Comparison of ENCODE assay signal across 8 mouse cellular contexts in genomic region chr6:140856468-140857117, GRCm38 (mm10).
DNase-seq lines count a peak whose midpoint lies in the region; ATAC-seq lines count a peak whose summit lies in the region.

No protein-coding gene starts in this region.

- no peaks in the 10 kb centered on the region for H3K9me3 ChIP-seq in liver, embryonic 11.5 days (ENCODE audit: control insufficient read depth, low read length)
- H3K9me3 ChIP-seq in embryonic facial prominence, embryonic 11.5 days (replicated peaks; ENCODE audit: control insufficient read depth, low read length) = no peaks in the 10 kb centered on the region
- H3K9me3 ChIP-seq in intestine, embryonic 16.5 days (ENCODE audit: control insufficient read depth, low read length) = no peaks in the 10 kb centered on the region
- H3K9me3 ChIP-seq in neural tube, embryonic 11.5 days (ENCODE audit: control insufficient read depth, low read length) = no peaks in the 10 kb centered on the region

- H3K4me1 ChIP-seq in liver, embryonic 11.5 days (replicated peaks; ENCODE audit: control insufficient read depth, insufficient read depth, low read length) = no peaks in the 10 kb centered on the region
- no peaks in the 10 kb centered on the region; the same call in 1 of the 2 replicates for H3K4me1 ChIP-seq in embryonic facial prominence, embryonic 11.5 days (ENCODE audit: control insufficient read depth, insufficient read depth, low read length)
- H3K4me1 ChIP-seq in intestine, embryonic 16.5 days (ENCODE audit: control insufficient read depth, insufficient read depth, low read length) = peaks cover 8% of the 10 kb centered on the region
- H3K4me1 ChIP-seq in neural tube, embryonic 11.5 days (ENCODE audit: control insufficient read depth, insufficient read depth, low read length) = no peaks in the 10 kb centered on the region

- no peak for DNase-seq in liver, embryonic 11.5 days (ENCODE audit: low spot score)
- DNase-seq in liver = no peak
- DNase-seq in embryonic facial prominence, embryonic 11.5 days (ENCODE audit: low spot score) = peak; percentile 84
- DNase-seq in neural tube, embryonic 11.5 days (ENCODE audit: low spot score) = peak; percentile 40
- DNase-seq in thymus, postnatal 10 days (ENCODE audit: low spot score in 2 of 2) = no peak
- DNase-seq in right cerebral cortex, postnatal 14 days = no peak
- DNase-seq in ovary, adult 18-20 months (ENCODE audit: low spot score) = no peak

- no peak overlapping the region for H3K9ac ChIP-seq in liver, embryonic 11.5 days (ENCODE audit: low read depth, low read length)
- no peak overlapping the region; the same call in 1 of the 2 replicates for H3K9ac ChIP-seq in embryonic facial prominence, embryonic 11.5 days (replicated peaks; ENCODE audit: low read length)
- peak overlapping the region; percentile 41; the same call in 1 of the 2 replicates for H3K9ac ChIP-seq in intestine, embryonic 16.5 days (ENCODE audit: low read depth, low read length)
- peak overlapping the region; percentile 39 for H3K9ac ChIP-seq in neural tube, embryonic 11.5 days (ENCODE audit: low read length)

- ATAC-seq in liver, embryonic 11.5 days (replicated peaks; ENCODE audit: low FRiP score) = no peak
- ATAC-seq in embryonic facial prominence, embryonic 11.5 days (replicated peaks; ENCODE audit: insufficient number of reproducible peaks, low FRiP score, low TSS enrichment, low read depth) = peak; percentile 85
- peak; percentile 70 for ATAC-seq in intestine, embryonic 16.5 days
- ATAC-seq in neural tube, embryonic 11.5 days (ENCODE audit: insufficient read depth, low FRiP score, low TSS enrichment) = 0 out of 2 replicates have a peak, but pooled peaks have one; percentile 43

- H3K4me3 ChIP-seq in liver, embryonic 11.5 days (ENCODE audit: low read depth, low read length) = no peak overlapping the region
- peak overlapping the region; percentile 5 for H3K4me3 ChIP-seq in embryonic facial prominence, embryonic 11.5 days (ENCODE audit: low read depth, low read length)
- H3K4me3 ChIP-seq in intestine, embryonic 16.5 days (ENCODE audit: low read length) = peak overlapping the region; percentile 35
- H3K4me3 ChIP-seq in neural tube, embryonic 11.5 days (ENCODE audit: low read depth, low read length) = peak overlapping the region; percentile 14

- WGBS in liver, embryonic 11.5 days = 22% methylated on average over 14 of the region's 14 CpGs
- WGBS in embryonic facial prominence, embryonic 11.5 days = 5% methylated on average over 14 of the region's 14 CpGs
- WGBS in intestine, embryonic 16.5 days = 16% methylated on average over 14 of the region's 14 CpGs
- WGBS in neural tube, embryonic 11.5 days = 18% methylated on average over 14 of the region's 14 CpGs

- no peaks in the 10 kb centered on the region for H3K36me3 ChIP-seq in liver, embryonic 11.5 days (ENCODE audit: control insufficient read depth, insufficient read depth, low read length)
- no peaks in the 10 kb centered on the region for H3K36me3 ChIP-seq in embryonic facial prominence, embryonic 11.5 days (replicated peaks; ENCODE audit: control insufficient read depth, insufficient read depth, low read depth, low read length)
- H3K36me3 ChIP-seq in intestine, embryonic 16.5 days (ENCODE audit: control insufficient read depth, insufficient read depth, low read length) = no peaks in the 10 kb centered on the region
- no peaks in the 10 kb centered on the region for H3K36me3 ChIP-seq in neural tube, embryonic 11.5 days (ENCODE audit: control insufficient read depth, insufficient read depth, low read length)

- peak overlapping the region; percentile 44 for H3K4me2 ChIP-seq in liver, embryonic 11.5 days
- H3K4me2 ChIP-seq in embryonic facial prominence, embryonic 11.5 days (ENCODE audit: low read depth, low read length) = peak overlapping the region; percentile 39
- peak overlapping the region; percentile 57 for H3K4me2 ChIP-seq in intestine, embryonic 16.5 days (ENCODE audit: low read depth, low read length)
- peak overlapping the region; percentile 49 for H3K4me2 ChIP-seq in neural tube, embryonic 11.5 days (ENCODE audit: low read depth)

- no peaks in the 10 kb centered on the region for H3K27me3 ChIP-seq in liver, embryonic 11.5 days (replicated peaks; ENCODE audit: control insufficient read depth, insufficient read depth, low read length)
- no peaks in the 10 kb centered on the region for H3K27me3 ChIP-seq in embryonic facial prominence, embryonic 11.5 days (ENCODE audit: control insufficient read depth, insufficient read depth, low read length)
- no peaks in the 10 kb centered on the region for H3K27me3 ChIP-seq in intestine, embryonic 16.5 days (replicated peaks; ENCODE audit: control insufficient read depth, insufficient read depth, low read length)
- no peaks in the 10 kb centered on the region for H3K27me3 ChIP-seq in neural tube, embryonic 11.5 days (ENCODE audit: control insufficient read depth, insufficient read depth, low read length)

- H3K27ac ChIP-seq in liver, embryonic 11.5 days (ENCODE audit: low read depth, low read length) = no peak overlapping the region
- peak overlapping the region; percentile 57; the same call in 1 of the 2 replicates for H3K27ac ChIP-seq in embryonic facial prominence, embryonic 11.5 days (replicated peaks; ENCODE audit: low read depth, low read length)
- peak overlapping the region; percentile 50 for H3K27ac ChIP-seq in intestine, embryonic 16.5 days (ENCODE audit: low read length)
- no peak overlapping the region for H3K27ac ChIP-seq in neural tube, embryonic 11.5 days (ENCODE audit: low read depth, low read length)

Comparison
In these comparisons a context has a peak if more than half of its experiments do, and no peak if none do; other contexts are left out.
1. DNase-seq: peak in embryonic facial prominence, embryonic 11.5 days (single experiment) and neural tube, embryonic 11.5 days (single experiment); none in liver, embryonic 11.5 days (single experiment), liver (single experiment), thymus, postnatal 10 days (0 of 2), right cerebral cortex, postnatal 14 days (single experiment) and ovary, adult 18-20 months (single experiment).
2. H3K27ac ChIP-seq: peak in embryonic facial prominence, embryonic 11.5 days (single experiment) and intestine, embryonic 16.5 days (single experiment); none in liver, embryonic 11.5 days (single experiment) and neural tube, embryonic 11.5 days (single experiment).
3. H3K9ac ChIP-seq: peak in intestine, embryonic 16.5 days (single experiment) and neural tube, embryonic 11.5 days (single experiment); none in liver, embryonic 11.5 days (single experiment) and embryonic facial prominence, embryonic 11.5 days (single experiment).
4. Peak in every context shown above with its lines, with median percentiles within 50 percentile points of each other: H3K4me2 ChIP-seq.